12 mouse cellular contexts compared by ENCODE assay signal in genomic region chr9:55139958-55140357, GRCm38 (mm10). TPM values are rescaled to one million over a fixed set of nuclear protein-coding genes. Genes with fewer than 3 reads are reported as not detected.
DNase-seq lines count a peak whose midpoint lies in the region; ATAC-seq and TF ChIP-seq lines count a peak whose summit lies in the region.
"Had no signal": no experiment of that assay in that cellular context is flagged by ENCODE, and none has a peak within 500 bp of the region (broad histone marks: within the 10 kb centered on the region; RNA-seq: fewer than 3 reads in every experiment).

No protein-coding gene starts in this region.

- TF ChIP-seq CTCF in kidney, postnatal 0 days (IDR thresholded peaks at IDR 0.05; ENCODE audit: low read depth), result peak; percentile 41; the same call in 1 of the 2 replicates
- peak; percentile 64 for TF ChIP-seq CTCF in lung, postnatal 0 days (IDR thresholded peaks at IDR 0.05)

- no peak for ATAC-seq in forebrain, embryonic 14.5 days
- no peak for ATAC-seq in forebrain, embryonic 13.5 days
- no peak for ATAC-seq in kidney, postnatal 0 days (replicated peaks; ENCODE audit: low FRiP score, low read depth)
- ATAC-seq in lung, postnatal 0 days, result peak; percentile 85
- ATAC-seq in hindbrain, embryonic 16.5 days, result no peak

- H3K9me3 ChIP-seq in forebrain, embryonic 14.5 days (replicated peaks; ENCODE audit: control insufficient read depth, low read length), result no peaks in the 10 kb centered on the region
- no peaks in the 10 kb centered on the region for H3K9me3 ChIP-seq in forebrain, embryonic 13.5 days (replicated peaks)
- H3K9me3 ChIP-seq in kidney, postnatal 0 days (replicated peaks; ENCODE audit: low read length), result no peaks in the 10 kb centered on the region
- H3K9me3 ChIP-seq in lung, postnatal 0 days (ENCODE audit: low read length), result no peaks in the 10 kb centered on the region
- no peaks in the 10 kb centered on the region for H3K9me3 ChIP-seq in hindbrain, embryonic 16.5 days (ENCODE audit: control insufficient read depth, low read length)
- H3K9me3 ChIP-seq: forebrain, embryonic 12.5 days; hindbrain, embryonic 13.5 days; megakaryocyte, embryonic 14.5 days; neural tube, embryonic 12.5 days had no signal

- peak; percentile 44; the same call in 1 of the 2 replicates for TF ChIP-seq EP300 in lung, postnatal 0 days (IDR thresholded peaks at IDR 0.05)

- no peak overlapping the region for H3K4me3 ChIP-seq in forebrain, embryonic 14.5 days (ENCODE audit: low read depth, low read length)
- H3K4me3 ChIP-seq in forebrain, embryonic 13.5 days, result no peak overlapping the region
- H3K4me3 ChIP-seq in kidney, postnatal 0 days (replicated peaks; ENCODE audit: low read depth, low read length), result no peak overlapping the region
- H3K4me3 ChIP-seq in lung, postnatal 0 days (ENCODE audit: low read depth, low read length), result no peak overlapping the region
- H3K4me3 ChIP-seq in hindbrain, embryonic 16.5 days (ENCODE audit: low read length), result no peak overlapping the region
- H3K4me3 ChIP-seq: forebrain, embryonic 12.5 days; hindbrain, embryonic 13.5 days; megakaryocyte, embryonic 14.5 days; neural tube, embryonic 12.5 days had no signal

- no peak overlapping the region for H3K27ac ChIP-seq in forebrain, embryonic 14.5 days (ENCODE audit: low read depth, low read length)
- H3K27ac ChIP-seq in forebrain, embryonic 13.5 days, result no peak overlapping the region
- no peak overlapping the region for H3K27ac ChIP-seq in kidney, postnatal 0 days
- H3K27ac ChIP-seq in lung, postnatal 0 days (ENCODE audit: low read length), result no peak overlapping the region
- no peak overlapping the region for H3K27ac ChIP-seq in hindbrain, embryonic 16.5 days (ENCODE audit: low read depth, low read length)
- H3K27ac ChIP-seq: forebrain, embryonic 12.5 days; hindbrain, embryonic 13.5 days; neural tube, embryonic 12.5 days had no signal

- H3K9ac ChIP-seq in forebrain, embryonic 14.5 days (ENCODE audit: low read length), result no peak overlapping the region
- no peak overlapping the region for H3K9ac ChIP-seq in forebrain, embryonic 13.5 days
- no peak overlapping the region for H3K9ac ChIP-seq in kidney, postnatal 0 days (ENCODE audit: low read depth, low read length)
- H3K9ac ChIP-seq in lung, postnatal 0 days (replicated peaks; ENCODE audit: low read depth), result no peak overlapping the region
- no peak overlapping the region for H3K9ac ChIP-seq in hindbrain, embryonic 16.5 days (ENCODE audit: low read depth, low read length)
- H3K9ac ChIP-seq: forebrain, embryonic 12.5 days; hindbrain, embryonic 13.5 days; neural tube, embryonic 12.5 days had no signal

- 74% methylated on average over 5 of the region's 5 CpGs for WGBS in forebrain, embryonic 14.5 days
- WGBS in forebrain, embryonic 13.5 days, result 77% methylated on average over 5 of the region's 5 CpGs
- whole genome bisulfite sequencing in kidney, postnatal 0 days, result 61% methylated on average over 5 of the region's 5 CpGs
- WGBS in lung, postnatal 0 days, result 41% methylated on average over 5 of the region's 5 CpGs
- 71% methylated on average over 5 of the region's 5 CpGs for WGBS in hindbrain, embryonic 16.5 days

- no peak overlapping the region for H3K4me2 ChIP-seq in forebrain, embryonic 14.5 days (ENCODE audit: low read length)
- H3K4me2 ChIP-seq in forebrain, embryonic 13.5 days, result no peak overlapping the region
- no peak overlapping the region for H3K4me2 ChIP-seq in kidney, postnatal 0 days (ENCODE audit: low read length)
- H3K4me2 ChIP-seq in lung, postnatal 0 days (replicated peaks; ENCODE audit: low read depth, low read length), result no peak overlapping the region
- H3K4me2 ChIP-seq in hindbrain, embryonic 16.5 days (ENCODE audit: low read length), result no peak overlapping the region
- H3K4me2 ChIP-seq: forebrain, embryonic 12.5 days; hindbrain, embryonic 13.5 days; neural tube, embryonic 12.5 days had no signal

- DNase-seq in forebrain, embryonic 14.5 days (ENCODE audit: low spot score), result peak; percentile 7
- no peak for DNase-seq in kidney, postnatal 0 days (ENCODE audit: low spot score)
- DNase-seq in kidney, adult 11 months, result no peak
- DNase-seq in Muller cell, postnatal 12 days (ENCODE audit: inconsistent ontology term), result peak; percentile 70
- peak; percentile 84 for DNase-seq in lung, postnatal 0 days (ENCODE audit: low spot score)
- no peak for DNase-seq in left cerebral cortex, adult 9 months (ENCODE audit: low spot score in 2 of 2)

- H3K4me1 ChIP-seq in forebrain, embryonic 14.5 days (ENCODE audit: control insufficient read depth, insufficient read depth, low read length), result no peaks in the 10 kb centered on the region
- H3K4me1 ChIP-seq in forebrain, embryonic 13.5 days, result no peaks in the 10 kb centered on the region
- H3K4me1 ChIP-seq in kidney, postnatal 0 days (replicated peaks; ENCODE audit: insufficient read depth, low read length), result no peaks in the 10 kb centered on the region
- no peaks in the 10 kb centered on the region for H3K4me1 ChIP-seq in lung, postnatal 0 days (ENCODE audit: insufficient read depth, low read depth, low read length)
- no peaks in the 10 kb centered on the region for H3K4me1 ChIP-seq in hindbrain, embryonic 16.5 days (ENCODE audit: control insufficient read depth, insufficient read depth, low read depth, low read length)
- H3K4me1 ChIP-seq: forebrain, embryonic 12.5 days; hindbrain, embryonic 13.5 days; neural tube, embryonic 12.5 days had no signal

- H3K36me3 ChIP-seq in forebrain, embryonic 14.5 days (ENCODE audit: control insufficient read depth, insufficient read depth, low read length), result no peaks in the 10 kb centered on the region
- no peaks in the 10 kb centered on the region for H3K36me3 ChIP-seq in forebrain, embryonic 13.5 days (ENCODE audit: poor library complexity, severe bottlenecking)
- H3K36me3 ChIP-seq in kidney, postnatal 0 days (ENCODE audit: insufficient read depth, low read length), result no peaks in the 10 kb centered on the region
- H3K36me3 ChIP-seq in lung, postnatal 0 days (ENCODE audit: insufficient read depth, low read length), result no peaks in the 10 kb centered on the region
- H3K36me3 ChIP-seq in hindbrain, embryonic 16.5 days (ENCODE audit: control insufficient read depth, insufficient read depth, low read length), result no peaks in the 10 kb centered on the region
- H3K36me3 ChIP-seq: forebrain, embryonic 12.5 days; hindbrain, embryonic 13.5 days; neural tube, embryonic 12.5 days had no signal

- no peaks in the 10 kb centered on the region for H3K27me3 ChIP-seq in forebrain, embryonic 14.5 days (replicated peaks; ENCODE audit: control insufficient read depth, insufficient read depth, low read length)
- no peaks in the 10 kb centered on the region for H3K27me3 ChIP-seq in forebrain, embryonic 13.5 days
- no peaks in the 10 kb centered on the region for H3K27me3 ChIP-seq in kidney, postnatal 0 days (ENCODE audit: insufficient read depth, low read length)
- H3K27me3 ChIP-seq in lung, postnatal 0 days (replicated peaks; ENCODE audit: insufficient read depth, low read length), result no peaks in the 10 kb centered on the region
- H3K27me3 ChIP-seq in hindbrain, embryonic 16.5 days (replicated peaks; ENCODE audit: control insufficient read depth, insufficient read depth, low read length), result no peaks in the 10 kb centered on the region
- H3K27me3 ChIP-seq: forebrain, embryonic 12.5 days; neural tube, embryonic 12.5 days had no signal

RNA-seq across cellular contexts. Expression of gene Ube2q2, which starts 8.7 kb away (rescaled TPM):
- polyA plus RNA-seq in forebrain, embryonic 14.5 days (2014; fragmentation: Nextera tagmentation; extraction: Ambion mirVana), result 24.3 and 32.0 TPM in 2 replicates
- polyA plus RNA-seq in forebrain, embryonic 13.5 days (2015; fragmentation: Nextera tagmentation; extraction: Ambion mirVana), result 25.7 and 32.0 TPM in 2 replicates
- 29.7 and 30.5 TPM in 2 replicates for polyA plus RNA-seq in kidney, postnatal 0 days (2015; fragmentation: Nextera tagmentation; extraction: Ambion mirVana)
- 24.5 and 26.1 TPM in 2 replicates for polyA plus RNA-seq in lung, postnatal 0 days (2015; fragmentation: Nextera tagmentation; extraction: Ambion mirVana)
- polyA plus RNA-seq in hindbrain, embryonic 16.5 days (2015; fragmentation: Nextera tagmentation; extraction: Ambion mirVana), result 17.7 and 37.0 TPM in 2 replicates

Comparison
In these comparisons a context has a peak if more than half of its experiments do, and no peak if none do; other contexts are left out.
1. DNase-seq: peak in forebrain, embryonic 14.5 days (single experiment), Muller cell, postnatal 12 days (single experiment) and lung, postnatal 0 days (single experiment); none in kidney, postnatal 0 days (single experiment), kidney, adult 11 months (single experiment) and left cerebral cortex, adult 9 months (0 of 2).